Mouse (Mus musculus): Measurements from ENCODE around the gene Eaf1.

The Eaf1 gene

GRCm38 (mm10) chr14:31494349-31494974 is at the start of gene Eaf1:
Gene Eaf1, plus strand, starts transcription at chr14:31494399.
- in situ Hi-C loops (cut with MboI; ENCODE audit: unreplicated experiment in 2 of 2) = loop anchor here (10.0 to 25.0 kb wide), 2 partner anchors 290 to 1568 kb away; no protein-coding TSS in a partner anchor

GRCm38 (mm10) chr14:31448994-31449393 is 45.2 kb upstream of the Eaf1 start:
- in situ Hi-C loops (cut with MboI; ENCODE audit: unreplicated experiment in 2 of 2) = no loop called here

GRCm38 (mm10) chr14:31453946-31454345 is 40.3 kb upstream of the Eaf1 start:
- in situ Hi-C loops (cut with MboI; ENCODE audit: unreplicated experiment in 2 of 2) = loop anchor here in 1 of 2 experiments (10.0 kb wide), 1 partner anchor 179 kb away; no protein-coding TSS in a partner anchor

GRCm38 (mm10) chr14:31454849-31455566 is 39.2 kb upstream of the Eaf1 start:
- in situ Hi-C loops (cut with MboI; ENCODE audit: unreplicated experiment in 2 of 2) = loop anchor here in 1 of 2 experiments (10.0 kb wide), 1 partner anchor 180 kb away; no protein-coding TSS in a partner anchor

GRCm38 (mm10) chr14:31456064-31456721 is 38.0 kb upstream of the Eaf1 start:
- in situ Hi-C loops (cut with MboI; ENCODE audit: unreplicated experiment in 2 of 2) = loop anchor here in 1 of 2 experiments (10.0 kb wide), 1 partner anchor 181 kb away; no protein-coding TSS in a partner anchor

- in situ Hi-C loops (cut with MboI; ENCODE audit: unreplicated experiment in 2 of 2) = loop anchor here in 1 of 2 experiments (10.0 kb wide), 1 partner anchor 183 kb away; no protein-coding TSS in a partner anchor
These were observed 36.2 kb upstream of the Eaf1 start for GRCm38 (mm10) chr14:31458006-31458405.

GRCm38 (mm10) chr14:31462226-31462625 is 32.0 kb upstream of the Eaf1 start:
- in situ Hi-C loops (cut with MboI; ENCODE audit: unreplicated experiment in 2 of 2) = loop anchor here (5.0 to 10.0 kb wide), 2 partner anchors 75 to 77 kb away; no protein-coding TSS in a partner anchor

- in situ Hi-C loops (cut with MboI; ENCODE audit: unreplicated experiment in 2 of 2) = loop anchor here (5.0 to 10.0 kb wide), 2 partner anchors 76 to 78 kb away; no protein-coding TSS in a partner anchor
These were observed 31.3 kb upstream of the Eaf1 start for GRCm38 (mm10) chr14:31462886-31463285.

- in situ Hi-C loops (cut with MboI; ENCODE audit: unreplicated experiment in 2 of 2) = loop anchor here (5.0 to 10.0 kb wide), 2 partner anchors 77 to 79 kb away; no protein-coding TSS in a partner anchor
These were observed 30.0 kb upstream of the Eaf1 start for GRCm38 (mm10) chr14:31464176-31464575.

- in situ Hi-C loops (cut with MboI; ENCODE audit: unreplicated experiment in 2 of 2) = loop anchor here (5.0 to 10.0 kb wide), 2 partner anchors 85 to 252 kb away; partner anchors contain the start of genes Nisch (in 2 of the 2) and Sema3g (in 2 of the 2)
These were observed 24.5 kb upstream of the Eaf1 start for GRCm38 (mm10) chr14:31469711-31470110.

GRCm38 (mm10) chr14:31472451-31473061 is 21.6 kb upstream of the Eaf1 start:
- in situ Hi-C loops (cut with MboI; ENCODE audit: unreplicated experiment in 2 of 2) = loop anchor here (5.0 kb wide), 1 partner anchor 255 kb away; the partner anchor contains the start of genes Nisch (in 2 of the 2) and Sema3g (in 2 of the 2)

GRCm38 (mm10) chr14:31473297-31473696 is 20.9 kb upstream of the Eaf1 start:
- in situ Hi-C loops (cut with MboI; ENCODE audit: unreplicated experiment in 2 of 2) = loop anchor here (5.0 kb wide), 1 partner anchor 256 kb away; the partner anchor contains the start of genes Nisch (in 2 of the 2) and Sema3g (in 2 of the 2)

GRCm38 (mm10) chr14:31482417-31482816 is 11.8 kb upstream of the Eaf1 start:
- in situ Hi-C loops (cut with MboI; ENCODE audit: unreplicated experiment in 2 of 2) = loop anchor here in 1 of 2 experiments (25.0 kb wide), 1 partner anchor 1580 kb away; no protein-coding TSS in a partner anchor

GRCm38 (mm10) chr14:31486465-31486864 is 7.7 kb upstream of the Eaf1 start:
- in situ Hi-C loops (cut with MboI; ENCODE audit: unreplicated experiment in 2 of 2) = loop anchor here in 1 of 2 experiments (25.0 kb wide), 1 partner anchor 1576 kb away; no protein-coding TSS in a partner anchor

- in situ Hi-C loops (cut with MboI; ENCODE audit: unreplicated experiment in 2 of 2) = loop anchor here in 1 of 2 experiments (25.0 kb wide), 1 partner anchor 1574 kb away; no protein-coding TSS in a partner anchor
These were observed 6.1 kb upstream of the Eaf1 start for GRCm38 (mm10) chr14:31488055-31488454.

GRCm38 (mm10) chr14:31493901-31494300 is 298 bp upstream of the Eaf1 start:
- in situ Hi-C loops (cut with MboI; ENCODE audit: unreplicated experiment in 2 of 2) = loop anchor here (10.0 to 25.0 kb wide), 2 partner anchors 291 to 1568 kb away; no protein-coding TSS in a partner anchor

GRCm38 (mm10) chr14:31494975-31495455 is 816 bp downstream of the Eaf1 start, which contains the start of gene Mettl6:
Gene Mettl6, minus strand, starts transcription at chr14:31495040.
- in situ Hi-C loops (cut with MboI; ENCODE audit: unreplicated experiment in 2 of 2) = loop anchor here (10.0 to 25.0 kb wide), 2 partner anchors 290 to 1567 kb away; no protein-coding TSS in a partner anchor

- in situ Hi-C loops (cut with MboI; ENCODE audit: unreplicated experiment in 2 of 2) = loop anchor here (10.0 to 25.0 kb wide), 2 partner anchors 289 to 1567 kb away; no protein-coding TSS in a partner anchor
These were observed 1.3 kb downstream of the Eaf1 start for GRCm38 (mm10) chr14:31495538-31495937.

GRCm38 (mm10) chr14:31496241-31496646 is 2.0 kb downstream of the Eaf1 start:
- in situ Hi-C loops (cut with MboI; ENCODE audit: unreplicated experiment in 2 of 2) = loop anchor here (10.0 to 25.0 kb wide), 2 partner anchors 289 to 1566 kb away; no protein-coding TSS in a partner anchor
